Mouse (Mus musculus) c-Kit-positive CD71-negative TER-119-negative erythroid progenitor cells, embryonic 14.5 days (primary cell): ENCODE data around the gene Pim1.

ENCODE experiments used
- DNase-seq: peaks from one replicate; pipeline ENCODE4 v3.0.0-alpha.2; 2013; ENCODE audit warnings: low read depth

Pim1 gene

DNA sequence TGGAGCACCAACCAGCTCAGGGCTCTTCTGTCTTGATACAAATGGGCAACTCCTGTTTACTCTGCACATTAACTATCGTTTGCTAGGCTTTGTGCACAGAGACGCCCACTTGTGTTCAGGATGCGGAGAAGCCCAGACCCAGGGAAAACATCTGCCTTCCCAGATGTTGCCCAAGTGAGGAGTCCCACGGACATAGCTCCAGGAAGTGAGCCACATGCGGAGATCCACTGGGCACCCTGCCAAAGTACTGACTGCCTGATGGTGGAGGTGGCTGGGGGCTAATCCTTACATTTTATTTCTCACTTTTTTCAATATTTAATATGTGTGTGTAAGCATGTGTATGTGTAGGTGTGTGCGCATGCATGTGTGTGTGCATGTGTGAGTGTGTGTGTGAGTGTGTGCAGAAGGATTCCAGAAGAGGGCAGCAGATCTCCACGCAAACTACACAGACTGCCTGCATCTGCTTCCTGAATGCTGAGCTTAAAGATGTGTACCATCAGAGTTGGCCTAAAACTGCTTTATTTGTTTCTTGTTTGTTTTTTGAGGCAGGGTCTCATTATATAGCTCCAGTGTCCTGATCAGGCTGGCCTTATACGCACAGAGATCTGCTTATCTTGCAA lies 38.1 kb downstream of the Pim1 start:
- no peak for DNase-seq

- DNase-seq: no peak
Observed at GRCm38 (mm10) chr17:29530508-29530907, 40.0 kb downstream of the Pim1 start.

DNA sequence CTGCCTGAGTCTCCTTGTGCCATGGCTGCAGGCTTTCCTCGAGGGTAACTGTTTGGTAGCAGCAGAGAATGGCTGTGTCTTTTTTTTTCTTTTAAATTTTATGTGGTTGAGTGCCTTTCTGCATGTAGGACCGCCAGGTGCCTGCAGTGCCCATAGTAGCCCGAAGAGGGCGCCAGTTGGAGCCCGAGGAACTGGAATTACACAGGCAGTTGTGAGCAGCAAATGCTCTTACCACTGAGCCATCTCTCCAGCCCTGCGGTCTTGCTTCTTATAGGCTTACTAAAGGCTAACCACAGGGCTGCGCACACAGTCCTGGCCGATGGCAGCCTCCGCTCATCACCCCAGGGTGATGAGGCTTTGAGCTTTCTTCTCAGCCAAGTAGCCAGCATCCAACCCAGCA lies 40.7 kb downstream of the Pim1 start:
- no peak for DNase-seq

GRCm38 (mm10) chr17:29531757-29532384 lies 41.3 kb downstream of the Pim1 start:
- no peak for DNase-seq

DNA sequence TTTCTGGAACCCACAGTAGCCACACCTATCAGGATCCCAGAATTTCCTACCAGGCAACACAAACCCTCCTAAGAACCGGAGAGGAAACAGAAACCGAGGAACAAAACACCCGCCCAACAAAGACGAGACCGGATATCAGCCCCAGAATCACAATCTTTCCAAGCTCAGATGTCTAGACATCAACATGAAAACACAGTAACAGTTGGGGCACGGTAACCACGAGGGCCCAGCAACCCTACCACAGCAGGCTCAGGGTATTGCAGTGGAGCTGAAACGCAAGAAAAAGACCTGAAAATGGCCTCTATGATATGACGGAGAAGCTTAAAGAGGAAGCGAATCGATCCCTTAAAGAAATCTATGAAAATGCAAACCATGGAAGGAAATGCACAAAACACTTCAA lies 43.3 kb downstream of the Pim1 start:
- DNase-seq: no peak

DNA sequence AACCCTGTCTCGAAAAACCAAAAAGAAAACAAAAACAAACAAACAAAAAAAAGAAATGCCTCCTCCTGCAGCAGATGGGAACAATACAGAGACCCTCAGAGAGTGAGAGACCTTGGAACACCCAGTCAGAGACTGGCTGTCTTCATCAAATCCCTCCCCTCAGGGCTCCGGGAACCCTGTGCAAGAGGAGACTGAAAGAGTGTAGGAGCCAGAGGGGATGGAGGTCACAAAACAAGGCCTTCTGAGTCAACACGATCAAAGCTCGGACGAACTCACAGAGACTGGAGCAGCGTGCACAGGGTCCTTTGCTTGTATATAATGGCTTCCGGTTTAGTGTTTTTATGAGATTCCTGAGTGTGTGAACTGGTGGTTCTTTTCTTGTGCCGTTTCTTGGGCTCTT lies 49.9 kb downstream of the Pim1 start:
- no peak for DNase-seq

DNA sequence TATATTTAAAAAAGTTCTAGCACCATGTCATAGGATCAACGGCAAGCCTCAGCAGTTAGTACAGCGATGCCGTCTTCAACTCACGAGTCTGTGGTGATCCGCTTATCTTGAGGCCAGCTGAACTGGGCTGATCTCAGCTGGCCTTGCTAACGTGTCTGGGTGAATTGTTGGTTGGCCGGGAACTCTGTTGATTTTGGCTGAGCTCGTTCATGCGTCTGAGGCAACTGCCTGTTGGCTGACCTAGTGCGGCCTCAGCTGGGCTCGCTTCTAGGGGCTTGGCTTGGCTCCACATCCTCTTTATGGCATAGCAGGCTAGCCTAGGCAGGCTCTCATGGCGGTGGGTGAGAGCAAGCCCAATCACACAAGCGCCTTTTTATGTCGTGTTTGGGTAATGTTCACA lies 50.9 kb downstream of the Pim1 start:
- DNase-seq: no peak

- DNase-seq: no peak
Observed at GRCm38 (mm10) chr17:29542831-29543690, 52.5 kb downstream of the Pim1 start.

DNA sequence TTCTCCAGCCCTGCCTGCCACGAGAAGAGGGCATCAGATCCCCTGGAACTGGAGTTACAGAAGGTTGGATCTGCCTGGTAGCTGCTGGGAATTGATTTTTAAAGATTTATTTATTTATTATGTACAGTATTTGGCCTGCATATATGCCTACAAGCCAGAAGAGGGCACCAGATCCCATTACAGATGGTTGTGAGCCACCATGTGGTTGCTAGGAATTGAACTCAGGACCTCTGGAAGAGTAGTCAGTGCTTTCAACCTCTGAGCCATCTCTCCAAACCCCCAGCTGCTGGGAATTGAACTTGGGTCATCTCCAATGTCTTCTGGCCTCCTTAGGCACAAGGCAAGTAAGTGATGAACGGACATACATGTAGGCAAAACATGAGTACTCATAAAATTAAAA lies 53.5 kb downstream of the Pim1 start:
- no peak for DNase-seq

GRCm38 (mm10) chr17:29545241-29545640 lies 54.7 kb downstream of the Pim1 start:
- DNase-seq: no peak
